Comparison of ENCODE assay signal across 18 mouse cellular contexts in the genomic region with DNA sequence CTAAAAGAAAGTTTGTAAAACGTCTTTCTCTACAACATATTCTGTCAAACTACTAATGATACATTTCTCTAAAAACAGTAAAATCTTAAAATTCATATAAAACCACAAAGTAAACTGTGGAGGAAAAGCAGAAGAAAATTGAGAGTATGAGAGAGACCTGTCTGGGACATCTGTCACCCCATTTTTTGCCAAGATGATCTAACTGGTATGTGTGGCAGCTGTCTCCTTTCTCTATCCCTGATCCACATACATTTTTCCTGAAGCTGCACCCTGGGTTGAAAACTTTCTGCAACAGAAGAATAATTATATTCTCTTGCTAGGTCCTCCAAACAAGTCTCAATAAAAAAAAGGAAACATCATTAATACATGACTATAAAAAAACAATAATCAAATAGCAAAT.
DNase-seq lines count a peak whose midpoint lies in the region; ATAC-seq and TF ChIP-seq lines count a peak whose summit lies in the region.
"Had no signal": no experiment of that assay in that cellular context is flagged by ENCODE, and none has a peak within 500 bp of the region (broad histone marks: within the 10 kb centered on the region; RNA-seq: fewer than 3 reads in every experiment).

No protein-coding gene starts in this region.

- DNase-seq in hindbrain, postnatal 0 days (ENCODE audit: low spot score) = peak; percentile 3
- no peak for DNase-seq in hindbrain, embryonic 14.5 days (ENCODE audit: low spot score)
- peak; percentile 36 for DNase-seq in cerebellum, adult 9-10 months
- DNase-seq in cerebellum, postnatal 14 days = peak; percentile 60 to 71
- DNase-seq in kidney, postnatal 10 days = no peak
- no peak for DNase-seq in heart, postnatal 36 days
- DNase-seq: adrenal gland, adult 2 months; adrenal gland, postnatal 25 days; embryo, embryonic 11 days; gastrocnemius, adult 2 months; gastrocnemius, postnatal 25 days; kidney, adult 18-20 months had no signal

- H3K9me3 ChIP-seq in hindbrain, postnatal 0 days (ENCODE audit: low read length) = no peaks in the 10 kb centered on the region
- no peaks in the 10 kb centered on the region for H3K9me3 ChIP-seq in hindbrain, embryonic 14.5 days (ENCODE audit: control insufficient read depth, low read length)
- H3K9me3 ChIP-seq: embryonic facial prominence, embryonic 15.5 days; forebrain, embryonic 10.5 days; heart, embryonic 12.5 days had no signal

- no peaks in the 10 kb centered on the region for H3K4me1 ChIP-seq in hindbrain, postnatal 0 days (ENCODE audit: insufficient read depth, low read length)
- no peaks in the 10 kb centered on the region for H3K4me1 ChIP-seq in hindbrain, embryonic 14.5 days (replicated peaks; ENCODE audit: control insufficient read depth, insufficient read depth, low read length)
- H3K4me1 ChIP-seq: embryonic facial prominence, embryonic 15.5 days; forebrain, embryonic 10.5 days; heart, embryonic 12.5 days had no signal

- no peak overlapping the region for H3K4me3 ChIP-seq in hindbrain, postnatal 0 days (ENCODE audit: low read length)
- H3K4me3 ChIP-seq in hindbrain, embryonic 14.5 days (replicated peaks; ENCODE audit: low read length) = no peak overlapping the region
- H3K4me3 ChIP-seq: embryonic facial prominence, embryonic 15.5 days; erythroblast, embryonic 14.5 days; forebrain, embryonic 10.5 days; gastrocnemius, adult 2 months; heart, embryonic 12.5 days had no signal

- no peak for TF ChIP-seq CTCF in hindbrain, postnatal 0 days (IDR thresholded peaks at IDR 0.05; ENCODE audit: low read depth)

- no peak overlapping the region for H3K9ac ChIP-seq in hindbrain, postnatal 0 days (replicated peaks; ENCODE audit: low read length)
- no peak overlapping the region for H3K9ac ChIP-seq in hindbrain, embryonic 14.5 days
- H3K9ac ChIP-seq: embryonic facial prominence, embryonic 15.5 days; heart, embryonic 12.5 days had no signal

- ATAC-seq in hindbrain, postnatal 0 days = no peak
- no peak for ATAC-seq in hindbrain, embryonic 14.5 days (ENCODE audit: low FRiP score)
- ATAC-seq: forebrain, embryonic 14.5 days; hindbrain, embryonic 16.5 days had no signal

- no peak overlapping the region for H3K4me2 ChIP-seq in hindbrain, postnatal 0 days (ENCODE audit: low read depth, low read length)
- H3K4me2 ChIP-seq in hindbrain, embryonic 14.5 days (replicated peaks) = no peak overlapping the region
- H3K4me2 ChIP-seq: embryonic facial prominence, embryonic 15.5 days; heart, embryonic 12.5 days had no signal

- H3K36me3 ChIP-seq in hindbrain, postnatal 0 days (ENCODE audit: insufficient read depth, low read length) = no peaks in the 10 kb centered on the region
- H3K36me3 ChIP-seq in hindbrain, embryonic 14.5 days (replicated peaks; ENCODE audit: control insufficient read depth, insufficient read depth) = no peaks in the 10 kb centered on the region
- H3K36me3 ChIP-seq: embryonic facial prominence, embryonic 15.5 days; forebrain, embryonic 10.5 days; heart, embryonic 12.5 days had no signal

- intact Hi-C loops in heart, postnatal 36 days (cut with DNase I) = no loop called here

- H3K27me3 ChIP-seq in hindbrain, postnatal 0 days (ENCODE audit: insufficient read depth, low read length) = no peaks in the 10 kb centered on the region
- no peaks in the 10 kb centered on the region for H3K27me3 ChIP-seq in hindbrain, embryonic 14.5 days (ENCODE audit: control insufficient read depth, insufficient read depth, low read length)
- H3K27me3 ChIP-seq: embryonic facial prominence, embryonic 15.5 days; heart, embryonic 12.5 days had no signal

- H3K27ac ChIP-seq in hindbrain, postnatal 0 days = no peak overlapping the region
- no peak overlapping the region for H3K27ac ChIP-seq in hindbrain, embryonic 14.5 days
- H3K27ac ChIP-seq: embryonic facial prominence, embryonic 15.5 days; forebrain, embryonic 10.5 days; gastrocnemius, adult 2 months had no signal

- WGBS in hindbrain, postnatal 0 days = 73% methylated on average over 1 of the region's 1 CpGs
- WGBS in hindbrain, embryonic 14.5 days = 72% methylated on average over 1 of the region's 1 CpGs

Comparison
In these comparisons a context has a peak if more than half of its experiments do, and no peak if none do; other contexts are left out.
1. DNase-seq: peak in hindbrain, postnatal 0 days (single experiment), cerebellum, adult 9-10 months (single experiment) and cerebellum, postnatal 14 days (2 of 2); none in hindbrain, embryonic 14.5 days (single experiment), kidney, postnatal 10 days (single experiment) and heart, postnatal 36 days (0 of 2).